Mouse (Mus musculus) cerebellum, postnatal 4 days (tissue): Measurements from ENCODE around the gene Gm13697.

Experiments
- DNase-seq, 2 experiments: peaks; one replicate each; pipeline ENCODE4 v3.0.0; 2022; ENCODE audit warnings: low spot score in 2 of 2, mixed read lengths in 1 of 2

The Gm13697 gene

DNA sequence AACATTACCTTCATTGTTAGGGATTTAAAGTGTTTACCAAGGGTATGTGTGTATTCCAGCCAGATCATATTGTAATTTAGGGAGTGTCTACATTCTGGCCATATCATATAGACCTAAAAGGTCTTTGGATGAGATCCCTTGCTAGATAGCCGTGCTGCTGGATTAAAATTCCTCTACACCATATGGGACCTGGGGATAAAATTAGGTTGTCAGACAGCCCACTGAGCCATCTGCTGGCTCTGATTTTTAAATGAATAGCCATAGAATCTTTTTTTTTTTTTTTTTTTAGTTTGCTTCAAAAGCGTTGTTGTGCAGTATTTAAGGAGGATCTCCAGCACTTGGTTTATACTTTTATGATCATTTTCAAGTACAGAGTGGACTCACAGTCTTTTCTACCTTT is 48.0 kb downstream of the Gm13697 start:
- DNase-seq: no peak

DNA sequence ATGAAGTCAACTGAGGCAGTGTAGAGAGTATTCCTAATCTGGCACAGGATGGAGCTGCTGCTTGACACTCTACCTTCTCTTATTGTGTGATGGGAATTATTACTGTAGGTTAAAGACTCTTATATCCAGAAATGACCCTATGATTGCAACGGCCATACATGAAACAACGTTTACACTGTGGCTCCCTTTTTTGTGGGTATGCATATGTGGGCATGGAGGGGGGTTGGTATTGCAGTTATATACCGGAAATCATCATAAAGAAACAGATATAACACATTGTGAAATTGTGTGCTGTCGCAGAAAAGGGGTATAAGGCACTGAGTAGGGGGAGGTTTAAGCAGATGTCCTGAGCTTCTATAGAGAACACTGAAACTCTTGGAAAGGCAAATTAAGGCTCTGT is 51.5 kb downstream of the Gm13697 start:
- DNase-seq: no peak
